Mouse (Mus musculus) liver, embryonic 14.5 days (tissue): ENCODE results near the gene Psmd13. TPM values are rescaled to one million over a fixed set of nuclear protein-coding genes. Genes with fewer than 3 reads are reported as not detected.
A peak's percentile ranks its signal among the peaks of the same experiment; 100 is the strongest.

Experiments
- ATAC-seq: fragments of 200-750 bp; cut with Nextera tagmentation; 2 replicates; pipeline ENCODE4 v1.8.0; 2017; ENCODE audit warnings: moderate number of reproducible peaks, mild to moderate bottlenecking, moderate library complexity; ENCODE audit not compliant: insufficient read depth
- DNase-seq, 3 experiments: peaks; one replicate each; pipeline ENCODE4 v3.0.0-alpha.2; 2012 to 2013; ENCODE audit warnings: low read depth in 3 of 3, low spot score in 3 of 3
- H3K27ac ChIP-seq: fragments of 300-500 bp; sonication (generic); 2 replicates; pipeline ENCODE4 v1.5.1; 2014; ENCODE audit warnings: moderate library complexity, mild to moderate bottlenecking, control low read depth, inconsistent platforms
- H3K27me3 ChIP-seq: fragments of 300-500 bp; sonication (generic); 2 replicates; pipeline ENCODE4 v1.6.1; 2014; ENCODE audit warnings: mild to moderate bottlenecking, low read length, moderate library complexity; ENCODE audit not compliant: control insufficient read depth, insufficient read depth
- H3K36me3 ChIP-seq: fragments of 300-500 bp; sonication (generic); replicated peaks from 2 replicates; pipeline ENCODE4 v1.6.1; 2014; ENCODE audit warnings: low read depth; ENCODE audit not compliant: control insufficient read depth, insufficient read depth
- H3K4me1 ChIP-seq, 2 experiments: fragments of 200-500 bp in 1 of 2; fragments of 300-500 bp in 1 of 2; sonication (generic) in 1 of 2; replicated peaks; 2 replicates each; pipeline ENCODE4 v1.6.1; 2012 to 2014; ENCODE audit warnings: antibody characterized with exemption in 1 of 2, inconsistent platforms in 1 of 2, low read length in 1 of 2; ENCODE audit not compliant: control insufficient read depth in 2 of 2, insufficient read depth in 2 of 2
- H3K4me2 ChIP-seq: fragments of 300-500 bp; sonication (generic); 2 replicates; pipeline ENCODE4 v1.6.1; 2014; ENCODE audit warnings: low read depth, mild to moderate bottlenecking, control low read depth, moderate library complexity
- H3K4me3 ChIP-seq, 2 experiments: fragments of 200-500 bp in 1 of 2; fragments of 300-500 bp in 1 of 2; sonication (generic) in 1 of 2; 2 replicates each; pipeline ENCODE4 v1.5.1; 2012 to 2014; ENCODE audit warnings: low read depth in 2 of 2, low read length in 2 of 2, mild to moderate bottlenecking in 2 of 2, control low read depth in 1 of 2, inconsistent platforms in 1 of 2, moderate library complexity in 1 of 2; ENCODE audit not compliant: insufficient read depth in 1 of 2
- H3K9ac ChIP-seq: fragments of 300-500 bp; sonication (generic); replicated peaks from 2 replicates; pipeline ENCODE4 v1.6.1; 2014; ENCODE audit warnings: mild to moderate bottlenecking, control low read depth, moderate library complexity
- H3K9me3 ChIP-seq: fragments of 300-500 bp; sonication (generic); 2 replicates; pipeline ENCODE4 v1.6.1; 2016; ENCODE audit warnings: low read length, mixed read lengths; ENCODE audit not compliant: control insufficient read depth
- CTCF ChIP-seq: IDR thresholded peaks from 2 replicates; pipeline ENCODE4 v1.5.1; 2016; ENCODE audit warnings: antibody characterized with exemption, low read depth, control low read depth
- EP300 ChIP-seq: IDR thresholded peaks from 2 replicates; pipeline ENCODE4 v1.6.1; 2016; ENCODE audit warnings: antibody characterized with exemption, low read depth
- WGBS: fragments of 180-500 bp; shearing (Covaris S2); extraction: QIAGEN DNeasy Blood & Tissue Kit; methylation state at CpG from one replicate; pipeline ENCODE4 v1.1.7; 2014; ENCODE audit not compliant: insufficient replicate concordance; 5-methylcytosine and 5-hydroxymethylcytosine counted together
- polyA plus RNA-seq, 2 experiments: library from polyadenylated mRNA; depleted of rRNA in 1 of 2; stranded (reverse) in 1 of 2; unstranded in 1 of 2; fragments of >200 nt; fragmentation: Nextera tagmentation in 1 of 2; extraction: Ambion mirVana in 1 of 2; gene quantifications; 2 replicates each; pipeline versions ENCODE4 v1.2.1 to v1.2.3; 2012 to 2014

Gene Psmd13
- polyA plus RNA-seq, 2 experiments = 50.8 to 92.6 TPM

DNA sequence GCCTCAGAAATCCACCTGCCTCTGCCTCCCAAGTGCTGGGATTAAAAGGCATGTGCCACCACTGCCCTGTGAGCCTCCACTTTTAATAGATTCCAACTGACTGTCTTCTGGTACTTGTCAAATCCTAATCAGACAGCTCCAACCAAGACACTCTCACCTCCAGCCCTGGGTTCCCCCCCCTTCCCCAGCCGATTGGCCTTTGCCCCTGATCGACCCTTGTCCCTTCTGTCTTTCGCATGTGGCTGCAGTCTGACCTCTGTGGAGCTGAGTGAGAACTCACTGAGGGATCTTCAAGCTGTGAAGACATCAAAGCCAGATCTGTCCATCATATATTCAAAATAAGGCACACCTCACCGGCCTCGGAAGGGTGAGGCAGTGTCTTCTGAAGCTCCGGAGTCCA lies 45.4 kb downstream of the Psmd13 start:
- H3K36me3 ChIP-seq = no peaks in the 10 kb centered on the region
- no peak overlapping the region for H3K4me2 ChIP-seq
- no peaks in the 10 kb centered on the region for H3K9me3 ChIP-seq
- no peak for ATAC-seq
- TF ChIP-seq EP300 (no peak), CTCF (no peak)
- no peak overlapping the region for H3K4me3 ChIP-seq
- H3K27ac ChIP-seq = no peak overlapping the region
- H3K4me1 ChIP-seq = no peaks in the 10 kb centered on the region; a peak in 1 of 4 replicates
- peaks cover 23% of the 10 kb centered on the region for H3K27me3 ChIP-seq
- DNase-seq = no peak
- H3K9ac ChIP-seq = no peak overlapping the region
- WGBS = 77% methylated on average over 6 of the region's 6 CpGs

DNA sequence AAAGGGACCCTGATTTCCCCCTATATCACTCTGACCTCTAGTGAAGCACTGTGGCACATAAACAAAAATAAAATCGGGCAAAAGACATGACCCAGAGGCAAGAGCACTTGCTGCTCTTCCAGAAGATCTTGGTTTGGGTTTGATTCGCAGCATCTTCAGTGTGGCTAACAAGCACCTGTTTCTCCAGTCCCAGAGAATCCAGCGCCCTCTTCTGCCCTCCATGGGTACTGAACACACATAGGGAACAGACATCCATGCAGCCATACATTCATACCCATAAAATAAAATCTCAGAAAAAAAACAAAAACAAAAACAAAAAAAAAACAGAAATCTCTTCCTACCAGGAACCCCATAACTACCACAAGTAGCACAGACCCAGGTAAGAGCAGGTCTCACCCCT lies 56.7 kb downstream of the Psmd13 start:
- peak; percentile 54 for TF ChIP-seq CTCF
- no peak for TF ChIP-seq EP300
- no peak overlapping the region for H3K9ac ChIP-seq

DNA sequence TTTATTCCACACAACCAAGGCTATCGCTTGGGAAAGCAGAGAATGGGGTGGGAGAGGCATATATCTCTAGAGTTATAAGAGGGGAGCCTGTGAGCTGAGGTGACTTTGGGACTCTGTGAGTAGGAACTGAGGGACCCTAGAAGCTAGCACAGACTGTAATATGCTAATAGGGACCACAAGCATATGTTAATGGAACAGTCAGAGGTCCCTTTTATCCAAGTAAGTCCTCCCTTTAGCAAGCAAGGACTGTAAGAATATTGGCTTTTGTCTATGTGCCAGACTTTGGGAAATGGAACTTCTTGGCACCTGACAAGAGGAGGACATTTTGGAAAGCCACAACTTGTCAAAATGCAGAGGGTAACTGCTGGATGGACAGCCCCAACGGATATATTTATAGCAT lies 57.1 kb downstream of the Psmd13 start:
- no peak for DNase-seq
- Histone ChIP-seq H3K27ac (no peak overlapping the region), H3K9ac (no peak overlapping the region), H3K4me3 (no peak overlapping the region), H3K9me3 (no peaks in the 10 kb centered on the region), H3K4me1 (peaks cover 0 to 11% of the 10 kb centered on the region in 2 experiments; a peak in 2 of 4 replicates), H3K27me3 (peaks cover 5% of the 10 kb centered on the region), H3K36me3 (no peaks in the 10 kb centered on the region), H3K4me2 (no peak overlapping the region)
- TF ChIP-seq CTCF (no peak), EP300 (no peak)
- 47% methylated on average over 2 of the region's 2 CpGs for WGBS
- no peak for ATAC-seq

More for the DNA sequence above, 56.7 kb downstream of the Psmd13 start:
- no peak overlapping the region for H3K27ac ChIP-seq
- no peaks in the 10 kb centered on the region for H3K36me3 ChIP-seq
- DNase-seq (no peak), ATAC-seq (no peak)
- no peak overlapping the region for H3K4me2 ChIP-seq
- H3K4me3 ChIP-seq = no peak overlapping the region
- H3K9me3 ChIP-seq = no peaks in the 10 kb centered on the region
- H3K4me1 ChIP-seq = peaks cover 0 to 11% of the 10 kb centered on the region in 2 experiments; a peak in 2 of 4 replicates
- WGBS = 29% methylated on average over 3 of the region's 3 CpGs
- H3K27me3 ChIP-seq = peaks cover 5% of the 10 kb centered on the region

DNA sequence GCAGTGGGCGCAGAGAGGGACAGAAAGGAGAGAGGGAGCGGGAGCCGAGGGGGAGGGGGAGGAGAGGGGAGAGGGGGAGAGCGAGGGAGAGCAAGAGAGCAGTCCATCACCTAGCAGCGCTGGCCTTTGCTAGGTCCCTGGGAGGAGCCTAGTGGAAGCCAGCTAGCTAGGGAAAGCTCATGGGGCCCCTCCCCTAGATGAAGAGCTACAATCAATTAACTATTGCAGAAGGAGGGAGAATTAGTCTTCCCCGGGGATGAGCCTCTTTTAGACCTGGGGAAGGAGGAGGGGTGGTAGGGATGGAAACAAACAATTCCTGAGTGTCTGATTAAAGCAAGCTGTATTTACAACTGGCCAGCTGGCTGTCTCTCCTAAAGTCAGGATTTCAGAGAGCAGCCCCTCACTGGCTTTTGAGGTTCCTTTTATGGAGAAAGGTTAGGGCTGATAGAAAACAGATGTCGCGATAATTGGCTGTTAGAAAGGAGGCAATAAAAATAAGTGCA lies 58.0 kb downstream of the Psmd13 start:
- Histone ChIP-seq H3K9me3 (no peaks in the 10 kb centered on the region), H3K36me3 (no peaks in the 10 kb centered on the region), H3K4me1 (peaks cover 0 to 11% of the 10 kb centered on the region in 2 experiments; a peak in 2 of 4 replicates), H3K9ac (no peak overlapping the region), H3K27ac (no peak overlapping the region), H3K4me2 (no peak overlapping the region), H3K27me3 (no peaks in the 10 kb centered on the region; the same call in none of the 2 replicates), H3K4me3 (no peak overlapping the region)
- DNase-seq (no peak), ATAC-seq (no peak)
- TF ChIP-seq CTCF (no peak), EP300 (no peak)
- 60% methylated on average over 8 of the region's 8 CpGs for WGBS

DNA sequence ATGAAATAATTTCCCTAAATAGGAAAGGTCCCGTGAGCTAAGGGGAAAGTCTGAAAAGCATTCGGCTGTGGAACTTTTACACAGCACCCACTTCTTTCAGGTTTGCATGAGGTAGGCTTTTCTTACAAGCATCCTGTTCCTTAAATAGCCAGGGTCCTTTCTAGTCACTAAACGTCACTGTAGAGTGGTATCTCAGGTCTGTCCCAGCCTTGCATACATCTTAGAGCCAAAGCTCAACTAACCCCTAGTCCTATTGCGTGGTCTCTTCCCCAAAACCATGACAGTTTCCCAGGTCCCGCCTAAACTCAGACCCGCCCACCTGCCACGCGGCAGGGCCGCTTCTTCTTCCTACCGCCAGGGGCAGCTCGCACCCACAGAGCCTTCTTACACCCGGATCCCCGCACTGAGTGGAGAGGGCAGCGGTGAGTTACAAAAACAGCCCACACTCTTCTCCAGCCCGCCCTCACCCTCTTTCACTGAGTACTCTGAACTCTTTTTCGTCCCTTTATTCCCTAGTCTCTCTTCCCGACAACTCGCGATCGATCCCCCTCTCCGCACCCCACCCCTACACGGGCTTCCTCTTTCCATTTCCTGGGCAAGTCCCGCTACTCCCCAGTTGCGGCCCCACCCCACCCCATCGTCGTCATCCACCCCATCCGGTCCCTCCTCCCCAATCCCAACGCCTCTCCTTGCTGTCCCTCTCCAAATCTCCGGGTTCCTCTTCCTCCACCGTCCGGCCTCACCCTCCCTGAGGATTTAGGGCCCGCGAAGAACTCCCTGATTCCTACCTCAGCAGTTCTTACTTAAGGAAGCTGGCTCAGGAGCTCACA lies 59.7 kb downstream of the Psmd13 start, which contains the start of gene Pgghg:
Pgghg (plus strand) TSS at position 170 of the 830 bp plus-strand sequence.
- no peaks in the 10 kb centered on the region; the same call in none of the 2 replicates for H3K27me3 ChIP-seq
- DNase-seq = peak; percentile 57 to 62 (median 61)
- peaks cover 0 to 11% of the 10 kb centered on the region in 2 experiments; a peak in 2 of 4 replicates for H3K4me1 ChIP-seq
- no peaks in the 10 kb centered on the region for H3K9me3 ChIP-seq
- no peak for TF ChIP-seq EP300
- peak; percentile 96 for TF ChIP-seq CTCF
- ATAC-seq = peak; percentile 89
- 1% methylated on average over 33 of the region's 33 CpGs for WGBS
- peak within 1 kb of the TSS; percentile 55 to 79 for H3K4me3 ChIP-seq
- peak within 1 kb of the TSS; percentile 65 for H3K4me2 ChIP-seq
- H3K27ac ChIP-seq = peak within 1 kb of the TSS; percentile 53
- H3K9ac ChIP-seq = peak within 1 kb of the TSS; percentile 71
- H3K36me3 ChIP-seq = no peaks in the 10 kb centered on the region; the same call in 1 of the 2 replicates
